Mouse (Mus musculus) adrenal gland (tissue): ENCODE data around the gene Blm.

Experiments used
- intact Hi-C: fragments of 180-260 bp; cut with DNase I; formaldehyde crosslinking; loops from one replicate; pipeline ENCODE4 v1.15.1; 2025
- long read RNA-seq, 2 experiments: library from polyadenylated mRNA; unstranded; transcript quantifications; one replicate each; pipeline ENCODE4 v2.0.0; 2020; ENCODE audit warnings: borderline replicate concordance in 1 of 2; ENCODE audit not compliant: insufficient replicate concordance in 1 of 2

Gene Blm
- long read RNA-seq, experiment 1, result 0 reads
- long read RNA-seq, experiment 2, partial matches to known transcripts, result 0 of 1 reads
- long read RNA-seq, experiment 2, other reads (novel, unspliced or antisense), result 1 of 1 reads

DNA sequence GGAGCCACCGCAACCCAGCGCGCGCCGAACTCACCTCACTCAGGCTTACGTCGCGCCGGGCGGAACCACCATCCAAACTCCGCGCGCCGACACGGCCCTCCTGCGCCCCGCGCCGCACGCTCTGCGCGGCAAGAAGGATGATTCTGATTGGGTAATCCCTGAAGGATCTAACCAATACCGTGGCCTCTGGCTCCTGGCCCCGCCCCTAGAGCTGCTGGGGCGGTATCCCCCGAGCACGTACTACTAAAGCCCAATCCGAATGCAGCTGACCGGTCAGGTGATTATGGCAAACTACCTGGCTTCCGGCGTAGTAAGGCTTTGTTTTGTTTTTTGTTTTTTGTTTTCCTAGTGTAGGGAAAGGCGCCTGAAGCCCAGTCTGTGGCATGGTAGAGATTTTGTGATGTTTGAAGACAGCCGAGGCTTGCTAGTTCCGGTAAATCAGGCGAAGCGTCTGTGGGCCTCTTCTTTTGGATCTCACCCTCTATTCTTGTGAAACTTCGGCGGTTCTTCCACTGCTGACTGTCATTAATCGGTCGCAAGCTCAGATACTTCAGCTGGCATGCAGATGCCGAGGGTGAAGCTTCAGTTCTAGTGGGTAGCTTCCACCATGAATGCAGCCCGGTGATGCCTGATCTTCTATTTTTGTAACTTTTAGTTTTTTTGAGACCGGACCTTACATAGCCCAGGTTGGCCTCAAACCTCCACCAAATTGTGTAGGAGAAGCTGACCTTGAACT, at the start of gene Blm:
TSS of gene Blm (minus strand) at position 111 of the 736 bp plus-strand sequence.
- intact Hi-C loops, result no loop called here

DNA sequence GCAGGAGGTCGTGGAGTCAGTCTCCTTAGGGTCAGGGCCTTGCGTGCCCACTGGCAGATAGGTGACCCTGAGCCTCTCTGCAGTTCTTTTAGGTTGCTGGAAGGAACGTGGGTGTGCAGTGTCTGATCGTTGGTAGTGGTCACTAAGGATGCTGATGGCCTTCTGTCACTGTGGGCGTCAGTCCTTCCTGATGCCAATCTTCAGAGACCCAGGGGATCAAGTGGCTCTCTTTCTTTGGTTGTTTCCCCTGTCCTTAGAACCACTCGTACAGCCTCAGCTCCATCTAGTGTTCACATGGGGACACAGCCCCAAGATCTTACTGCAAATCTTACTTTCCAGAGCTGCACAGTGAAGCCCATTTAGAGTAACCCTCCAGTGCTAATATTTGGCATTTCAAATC, 49.1 kb upstream of the Blm start:
- intact Hi-C loops, result loop anchor here (1.0 kb wide), 1 partner anchor 198 kb away; no protein-coding TSS in a partner anchor

DNA sequence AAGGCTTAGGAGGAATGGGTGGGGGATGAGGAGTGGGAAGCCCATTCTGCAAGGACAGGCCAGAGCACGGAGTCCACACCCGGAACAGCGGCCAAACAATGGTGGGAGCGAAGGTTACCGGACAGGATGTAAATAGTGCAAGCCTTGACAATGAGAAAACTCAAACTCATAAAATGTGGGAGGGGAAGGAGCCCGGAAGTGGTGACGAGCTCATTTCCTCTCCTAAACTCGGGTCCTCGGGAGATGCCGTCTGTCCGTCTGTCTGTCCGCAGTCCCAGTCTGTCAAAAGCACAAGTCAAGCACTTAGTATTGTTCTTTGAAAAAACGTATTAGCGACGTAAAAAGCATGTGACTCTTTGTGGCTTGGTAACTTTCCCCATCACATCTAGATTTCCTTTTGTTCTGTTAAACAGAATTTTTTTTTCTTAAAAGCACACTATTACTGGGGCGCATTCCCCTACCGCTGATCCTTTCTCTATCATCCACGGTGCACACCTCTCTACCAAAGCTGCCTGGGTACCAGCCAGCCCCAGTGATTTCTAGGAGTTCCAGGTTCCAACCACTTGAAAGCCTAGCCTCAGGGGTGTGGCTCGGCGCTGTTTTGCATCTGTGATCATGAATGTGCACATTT, 48.0 kb upstream of the Blm start:
- intact Hi-C loops, result no loop called here

DNA sequence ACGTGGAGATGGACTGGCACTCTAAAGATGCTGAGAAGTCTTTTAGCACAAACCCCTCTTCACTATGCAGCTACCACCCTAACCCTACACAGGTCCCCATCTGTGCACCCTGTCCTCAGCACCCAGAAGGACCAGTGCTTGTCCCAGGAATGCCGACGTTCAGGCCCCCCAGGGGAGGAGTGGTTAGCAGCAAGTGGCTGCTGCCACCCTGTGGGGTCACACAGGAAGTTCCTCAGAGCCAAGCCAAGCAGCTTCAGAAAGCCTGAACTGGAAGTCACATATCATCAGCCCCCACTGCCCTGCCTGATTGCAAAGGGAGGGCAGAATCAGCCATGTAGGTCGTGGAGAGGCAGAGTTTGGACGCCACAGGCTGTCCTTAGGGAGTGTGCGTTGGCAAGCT, 45.4 kb upstream of the Blm start:
- intact Hi-C loops, result no loop called here

DNA sequence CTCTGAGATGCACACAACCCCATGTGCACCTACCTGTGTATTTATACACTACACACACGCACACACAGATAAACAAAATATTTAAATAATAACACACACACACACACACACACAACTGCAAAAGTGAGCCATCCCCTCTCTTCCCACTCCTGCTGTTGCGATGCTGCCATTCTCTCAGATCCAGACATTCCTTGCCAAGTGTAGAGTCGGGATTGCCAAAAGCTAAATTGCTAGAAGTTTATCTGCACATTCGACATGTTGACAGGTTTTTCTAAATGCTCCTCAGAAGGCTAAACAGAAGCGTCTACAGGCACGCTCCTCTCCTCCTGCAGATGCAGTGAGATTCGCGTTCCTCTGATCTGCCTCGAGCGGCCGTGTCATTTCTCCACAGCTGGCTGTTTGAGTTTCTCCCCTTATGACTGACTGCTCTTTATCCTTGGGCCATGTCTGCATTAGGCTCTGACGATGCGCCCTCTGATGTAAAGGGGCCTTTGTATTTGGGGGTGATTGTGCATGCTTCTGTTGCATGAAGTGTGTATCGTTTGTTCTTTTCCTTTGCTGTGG, 42.6 kb upstream of the Blm start:
- intact Hi-C loops, result no loop called here

DNA sequence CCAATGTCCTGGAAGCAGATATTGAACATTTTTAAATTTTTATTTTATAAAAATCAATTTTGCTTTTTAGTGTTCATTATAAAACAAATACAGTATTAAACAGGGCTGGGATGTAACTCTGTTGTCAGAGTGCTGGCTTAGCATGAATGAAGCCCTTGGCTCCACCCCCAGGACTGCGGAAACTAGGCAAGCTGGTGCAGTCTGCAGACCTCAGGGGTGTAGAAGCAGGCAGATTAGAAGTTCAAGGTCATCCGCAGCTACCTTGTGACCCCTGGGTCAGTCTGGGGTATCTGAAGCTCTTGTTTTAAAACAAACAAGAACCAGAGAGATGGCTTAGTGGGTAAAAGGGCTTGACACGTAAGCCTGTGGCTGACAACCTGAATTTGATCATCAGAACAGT, 41.7 kb upstream of the Blm start:
- intact Hi-C loops, result no loop called here

DNA sequence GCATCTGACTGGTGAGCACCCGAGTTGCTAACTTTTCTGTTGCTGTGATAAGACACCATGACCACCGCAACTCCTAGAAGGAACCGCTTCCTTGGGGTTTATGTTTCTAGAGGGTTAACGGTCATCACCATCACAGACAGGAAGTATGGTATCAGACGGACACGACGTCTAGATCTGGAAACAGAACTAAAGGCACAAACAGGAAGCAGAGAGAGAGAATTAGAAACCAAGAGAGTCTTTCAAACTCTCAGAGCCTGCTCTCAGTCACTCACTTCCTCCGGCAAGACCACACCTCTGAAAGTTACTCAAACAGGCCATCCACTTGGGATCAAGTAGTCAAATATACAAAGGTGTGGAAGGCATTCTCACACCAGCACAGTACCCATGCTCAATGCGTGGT, 40.8 kb upstream of the Blm start:
- intact Hi-C loops, result no loop called here

DNA sequence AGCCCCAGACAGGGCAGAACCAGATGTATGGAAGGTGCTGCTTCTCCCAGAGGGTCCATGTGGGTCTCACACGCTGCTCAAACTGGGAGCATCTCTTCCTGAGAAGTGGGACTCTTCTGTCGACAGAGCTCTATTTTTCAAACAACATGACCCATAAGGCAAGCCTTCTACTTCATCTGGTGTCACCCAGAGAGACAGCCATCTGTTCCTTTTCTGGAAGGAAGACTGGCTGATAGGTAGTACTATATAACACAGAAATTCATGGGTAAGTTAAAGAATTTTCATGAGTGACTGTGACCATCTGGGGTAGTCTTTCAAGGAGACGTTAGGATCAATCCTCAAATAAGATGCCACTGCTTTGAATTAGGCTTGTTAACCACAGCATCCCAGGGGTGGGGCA, 38.2 kb upstream of the Blm start:
- intact Hi-C loops, result no loop called here

DNA sequence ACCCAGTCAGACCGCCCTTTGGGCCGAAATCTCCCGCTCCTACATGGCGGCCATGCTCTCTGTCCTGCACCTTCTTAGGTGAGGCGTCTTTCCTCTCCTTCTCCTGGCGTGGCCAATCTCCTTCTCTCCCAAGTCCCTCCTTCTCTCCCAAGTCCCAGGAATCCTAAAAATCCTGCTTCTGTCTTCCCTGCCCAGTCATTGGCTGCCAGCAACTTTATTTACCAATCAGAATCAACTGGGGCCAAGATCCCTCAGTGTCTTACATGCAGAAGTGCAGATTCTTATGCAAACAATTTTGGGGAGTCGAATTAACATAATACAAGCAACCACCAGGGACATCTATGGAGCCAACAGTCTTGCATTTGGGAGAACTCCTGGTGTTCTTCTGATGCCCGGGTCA, 33.1 kb upstream of the Blm start:
- intact Hi-C loops, result no loop called here

DNA sequence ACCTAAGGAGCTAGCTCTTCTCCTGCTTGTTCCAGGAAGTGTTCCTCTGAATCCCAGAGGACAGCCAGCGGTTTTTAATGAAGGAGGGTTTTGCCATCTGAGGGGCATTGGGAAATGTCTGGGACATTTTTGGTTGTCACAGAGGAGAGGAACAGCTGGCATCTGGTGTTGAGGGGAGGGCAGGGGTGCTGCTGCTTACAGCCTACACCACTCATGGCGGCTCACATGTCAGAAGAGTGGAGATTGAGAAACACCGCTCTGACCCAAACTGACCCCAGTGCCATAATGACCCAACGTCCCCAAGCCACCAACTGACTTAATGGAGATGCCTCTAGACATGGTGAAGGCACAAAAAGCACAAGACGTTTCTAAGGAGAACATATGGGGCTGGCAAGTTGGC, 27.0 kb upstream of the Blm start:
- intact Hi-C loops, result no loop called here

DNA sequence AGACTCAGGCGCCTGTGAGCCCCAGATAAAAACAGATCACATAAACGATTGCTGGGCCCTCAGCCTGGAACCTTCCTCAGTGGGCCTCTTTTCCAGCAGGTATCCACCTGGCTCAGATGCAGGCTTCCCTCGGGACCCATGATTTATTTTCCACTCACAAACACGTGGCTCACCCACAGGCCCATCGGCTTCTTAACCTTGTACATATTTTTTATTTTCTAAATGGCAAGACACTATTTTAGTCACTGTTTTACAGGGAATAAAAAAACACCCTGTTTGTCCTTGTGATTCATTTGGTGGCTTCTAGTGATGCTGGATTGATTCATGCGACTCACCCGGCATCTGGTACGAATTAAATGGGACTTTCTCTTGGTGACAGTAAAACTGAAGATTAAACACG, 26.4 kb upstream of the Blm start:
- intact Hi-C loops, result no loop called here

DNA sequence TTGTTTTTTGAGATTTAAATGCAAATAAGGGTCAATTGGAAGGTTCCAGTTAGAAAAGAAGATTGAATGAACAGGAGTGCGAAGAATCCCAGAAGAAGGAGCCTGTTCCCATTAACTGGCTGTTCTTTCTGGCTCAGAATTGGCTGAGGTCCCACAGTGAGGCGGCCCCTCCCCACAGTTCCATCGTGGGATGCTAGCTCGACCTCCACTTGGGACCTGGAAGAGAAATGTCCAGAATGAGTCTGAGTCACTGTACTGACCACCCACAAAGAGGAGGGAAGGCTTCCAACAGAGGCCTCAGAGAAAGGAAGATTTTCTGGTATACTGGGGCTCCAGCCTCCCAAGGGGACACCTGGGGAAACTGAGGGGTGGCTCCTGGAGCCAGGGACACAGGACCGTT, 23.7 kb upstream of the Blm start:
- intact Hi-C loops, result no loop called here

DNA sequence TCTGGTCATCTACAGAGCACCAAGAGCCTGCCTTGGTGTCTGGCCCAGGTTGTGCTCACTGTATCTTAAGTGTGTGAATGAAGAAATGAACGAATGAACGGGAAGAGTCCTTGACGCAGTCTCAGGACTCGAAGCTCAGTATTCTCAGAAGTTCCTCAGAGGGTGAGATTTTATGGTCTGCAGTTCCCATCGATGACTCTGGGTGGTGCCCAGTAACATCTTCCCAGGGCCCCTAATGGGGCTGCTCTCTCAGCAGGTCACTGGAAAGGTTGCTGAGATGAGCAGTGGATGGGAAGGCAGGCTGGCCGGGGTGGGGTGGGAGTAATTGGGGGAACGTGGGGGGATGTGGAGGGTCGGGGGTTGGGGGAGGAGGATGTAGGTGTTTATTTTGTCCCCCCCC, 23.2 kb upstream of the Blm start:
- intact Hi-C loops, result no loop called here

DNA sequence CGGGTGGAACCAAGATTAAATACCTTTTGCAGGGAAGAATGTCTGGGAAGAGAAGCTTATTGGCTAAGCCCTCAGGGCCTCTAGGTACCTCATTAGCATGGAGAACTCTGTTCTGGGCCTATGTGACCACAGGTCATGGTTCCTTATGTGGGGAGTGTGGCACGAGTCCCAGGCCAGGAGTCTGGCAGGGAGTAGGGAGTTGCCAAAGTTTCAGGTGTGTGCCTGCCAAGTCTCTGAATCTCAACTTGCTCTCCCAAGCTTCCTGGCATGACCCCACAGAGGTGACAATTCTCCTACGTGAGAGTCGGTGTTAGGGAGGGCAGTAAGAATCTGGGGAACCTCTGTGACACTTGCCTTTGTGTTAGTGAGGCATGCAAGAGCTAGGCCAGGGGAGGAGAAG, 22.2 kb upstream of the Blm start:
- intact Hi-C loops, result no loop called here

DNA sequence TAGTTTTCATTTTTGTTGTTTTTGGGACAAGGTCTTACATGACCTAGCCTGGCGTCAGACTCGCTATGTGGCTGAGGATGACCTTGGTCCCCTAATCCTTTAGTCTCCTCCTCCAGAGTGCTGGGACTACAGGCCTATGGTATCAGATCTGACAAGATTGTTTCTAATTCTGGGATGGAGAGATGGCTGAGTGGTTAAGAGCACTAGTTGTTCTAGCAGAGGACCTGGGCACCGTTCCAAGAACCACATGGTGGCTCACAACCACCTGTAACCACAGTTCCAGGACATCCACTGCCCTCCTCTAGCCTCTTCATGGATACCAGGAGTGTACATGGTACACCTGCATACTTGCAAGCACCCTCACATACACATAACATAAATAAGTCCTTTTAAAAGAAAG, 21.2 kb upstream of the Blm start:
- intact Hi-C loops, result no loop called here

DNA sequence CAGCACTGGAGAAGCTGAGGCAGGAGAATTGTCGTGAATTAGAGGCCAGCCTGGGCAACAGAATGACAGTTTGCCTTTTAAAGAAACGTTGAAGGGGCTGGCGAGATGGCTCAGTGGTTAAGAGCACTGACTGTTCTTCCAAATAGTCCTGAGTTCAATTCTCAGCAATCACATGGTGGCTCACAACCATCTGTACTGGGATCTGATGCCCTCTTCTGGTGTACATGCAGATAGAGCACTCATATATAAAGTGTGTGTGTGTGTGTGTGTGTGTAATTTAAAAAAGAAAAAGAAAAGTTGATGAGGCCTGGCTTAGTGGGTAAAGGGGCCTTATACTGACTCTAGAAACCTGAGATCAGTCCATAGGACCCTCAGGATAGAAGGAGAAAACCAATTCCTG, 20.2 kb upstream of the Blm start:
- intact Hi-C loops, result no loop called here

DNA sequence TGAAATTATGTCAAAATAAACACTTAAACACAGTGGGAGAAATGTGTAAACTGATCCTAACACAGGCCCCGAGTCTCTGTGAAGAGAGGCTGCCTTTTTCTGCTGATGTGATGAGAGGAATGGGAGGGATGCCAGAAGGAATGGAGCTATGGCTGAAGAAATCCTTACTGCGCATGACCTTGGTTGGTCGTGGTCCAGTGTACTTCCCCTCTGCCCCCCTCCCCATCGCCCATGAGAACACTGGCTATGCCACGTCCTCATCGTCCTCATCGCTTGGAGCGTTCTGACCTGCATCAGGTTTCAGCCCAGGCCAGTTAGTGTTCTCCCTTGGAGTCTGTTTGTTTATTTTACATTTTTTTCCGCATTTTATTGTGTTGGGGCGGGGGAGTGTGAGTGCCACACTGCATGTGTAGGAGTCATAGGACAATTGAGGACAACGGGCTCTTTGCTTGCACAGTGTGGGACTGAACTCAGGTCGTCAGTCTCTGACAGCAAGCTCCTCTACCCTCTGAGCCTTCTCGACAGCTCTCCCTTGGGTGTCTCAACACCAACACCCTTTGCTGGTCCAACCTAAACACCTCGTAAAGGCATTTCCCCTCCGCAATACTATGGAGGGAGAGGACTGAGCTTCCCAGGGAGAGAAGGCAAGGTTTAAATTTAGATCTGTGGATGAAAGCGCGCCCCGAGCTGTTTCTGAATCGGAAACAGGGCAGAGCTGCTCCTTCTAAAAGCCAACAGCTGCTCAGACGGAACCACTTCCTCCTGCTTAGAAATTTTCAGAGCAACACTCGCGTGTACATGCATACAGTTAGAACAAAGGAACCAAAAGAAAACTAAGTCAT, 19.5 kb upstream of the Blm start:
- intact Hi-C loops, result no loop called here

DNA sequence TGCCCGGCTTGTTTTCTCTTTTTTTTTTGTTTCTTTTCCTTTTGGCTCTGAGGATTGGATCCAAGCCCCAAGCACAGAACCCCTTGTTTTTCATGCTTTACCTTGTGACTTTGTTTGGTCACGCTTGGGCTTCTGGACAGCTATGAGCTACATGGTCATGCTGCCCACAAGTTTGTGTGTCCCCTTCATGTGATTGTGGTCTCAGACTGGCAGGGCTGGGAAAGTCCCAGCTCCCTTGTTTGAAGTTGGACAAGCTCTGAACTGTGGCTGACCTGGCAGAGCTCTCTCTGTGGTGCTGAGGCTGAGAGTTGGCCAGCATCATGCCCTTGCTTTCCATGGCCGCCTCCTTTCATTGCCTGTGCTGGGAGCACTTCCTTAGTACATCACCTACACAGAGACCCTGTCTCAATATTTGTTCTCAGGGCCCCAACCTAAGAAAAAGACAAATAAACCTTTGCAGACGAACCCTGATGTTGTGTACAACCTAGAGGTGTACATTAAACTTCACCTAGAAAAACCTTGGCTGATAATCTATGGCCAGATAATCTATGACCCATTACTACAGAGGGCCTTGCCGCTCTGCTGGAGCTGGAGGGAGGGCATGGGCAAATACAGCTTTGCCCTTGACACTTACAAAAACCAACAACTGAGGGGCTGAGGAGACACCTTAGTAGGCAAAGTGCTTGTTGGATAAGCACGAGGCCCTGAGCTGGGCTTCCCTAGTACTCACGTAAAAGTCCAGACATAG, 13.8 kb upstream of the Blm start:
- intact Hi-C loops, result no loop called here

DNA sequence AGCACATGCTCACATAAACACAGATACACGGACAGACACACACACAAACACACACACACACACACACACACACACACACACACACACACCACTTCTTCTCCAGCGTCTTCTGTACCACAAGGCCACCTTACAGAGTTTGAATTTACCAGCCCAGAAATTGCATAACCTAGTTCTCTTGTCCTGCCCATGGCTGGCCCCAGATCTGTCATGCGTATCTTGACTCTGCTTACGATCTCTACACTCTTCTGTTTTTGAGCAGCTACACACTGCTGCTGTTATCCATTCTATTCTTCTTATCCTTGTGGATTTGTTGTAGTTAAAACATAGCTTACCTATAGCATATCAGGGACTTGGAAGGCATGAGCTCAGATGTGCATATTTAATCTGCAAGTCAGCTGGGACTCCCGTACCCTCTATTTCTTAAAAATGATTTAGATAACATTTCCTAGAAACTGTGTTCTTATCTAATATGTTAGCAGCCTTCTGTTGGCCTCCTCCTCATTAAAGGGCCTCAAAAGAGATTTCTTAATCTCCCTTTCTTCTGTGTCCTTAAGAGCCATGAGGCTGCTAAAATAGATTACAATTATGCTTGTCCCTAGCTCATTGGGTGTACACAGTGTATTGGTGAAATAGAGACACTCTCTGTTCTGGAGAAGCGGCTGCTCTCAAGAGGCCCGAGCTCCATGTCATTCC, 7.4 kb upstream of the Blm start:
- intact Hi-C loops, result no loop called here

DNA sequence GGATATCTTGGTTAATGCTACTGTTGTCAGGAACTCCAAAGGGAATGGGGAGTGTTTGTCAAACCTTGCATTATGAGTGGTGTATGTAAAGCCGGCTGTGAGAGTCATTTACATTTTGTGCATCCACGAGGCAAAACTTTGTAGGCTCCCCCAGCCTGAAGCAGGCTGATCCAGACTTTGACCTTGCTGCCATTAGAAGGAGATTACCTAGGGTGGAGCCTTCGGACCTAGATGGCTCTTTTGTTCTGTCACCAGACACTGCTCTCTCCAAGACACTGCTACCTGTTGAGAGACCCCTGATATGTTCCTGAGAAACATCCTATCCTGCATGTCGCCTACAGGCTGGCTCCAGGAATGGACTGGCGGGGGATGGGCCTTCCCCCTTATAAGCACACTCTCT, 4.7 kb upstream of the Blm start:
- intact Hi-C loops, result no loop called here
